Mouse (Mus musculus): Measurements from ENCODE around the gene Pdcd1lg2. TPM values are rescaled to one million over a fixed set of nuclear protein-coding genes. Genes with fewer than 3 reads are reported as not detected.

Pdcd1lg2 gene
- total RNA-seq, 2 experiments from 2014 or later, result not detected

GRCm38 (mm10) chr19:29496001-29496597, 85.4 kb downstream of the Pdcd1lg2 start:
- no peak for DNase-seq (ENCODE audit: low spot score in 2 of 2)

- no peak for DNase-seq (ENCODE audit: low spot score in 2 of 2)
Observed at GRCm38 (mm10) chr19:29496786-29497557, 86.3 kb downstream of the Pdcd1lg2 start.

DNA sequence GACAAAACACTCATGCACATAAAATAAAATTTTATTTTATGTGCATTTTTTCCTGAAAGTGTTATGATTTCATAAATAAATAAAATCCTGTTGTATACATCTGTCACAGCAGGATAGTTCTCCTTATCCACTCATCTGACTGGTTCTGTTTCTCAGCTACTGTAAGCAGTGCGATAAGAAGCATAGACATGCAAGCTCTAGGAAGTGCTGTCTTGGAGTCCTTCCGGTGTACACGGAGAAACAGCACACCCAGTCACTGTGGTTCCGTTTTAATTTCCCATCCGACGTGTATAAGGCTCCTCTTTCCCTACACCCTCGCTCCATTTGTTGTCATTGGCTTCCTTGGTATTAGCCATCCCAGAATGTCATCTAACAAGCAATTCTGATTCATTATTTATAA, 87.2 kb downstream of the Pdcd1lg2 start:
- DNase-seq (ENCODE audit: low spot score in 2 of 2), result no peak

GRCm38 (mm10) chr19:29498842-29499456, 88.2 kb downstream of the Pdcd1lg2 start:
- DNase-seq (ENCODE audit: low spot score in 2 of 2), result no peak

- no peak for DNase-seq (ENCODE audit: low spot score in 2 of 2)
Observed at GRCm38 (mm10) chr19:29500333-29500732, 89.6 kb downstream of the Pdcd1lg2 start.

GRCm38 (mm10) chr19:29501106-29501505, 90.4 kb downstream of the Pdcd1lg2 start:
- no peak for DNase-seq (ENCODE audit: low spot score in 2 of 2)

GRCm38 (mm10) chr19:29501507-29501906, 90.8 kb downstream of the Pdcd1lg2 start:
- DNase-seq (ENCODE audit: low spot score in 2 of 2), result peak; percentile 83 to 90

GRCm38 (mm10) chr19:29504131-29504530, 93.4 kb downstream of the Pdcd1lg2 start:
- DNase-seq (ENCODE audit: low spot score in 2 of 2), result no peak

GRCm38 (mm10) chr19:29505617-29506016, 94.9 kb downstream of the Pdcd1lg2 start:
- DNase-seq (ENCODE audit: low spot score in 2 of 2), result no peak

DNA sequence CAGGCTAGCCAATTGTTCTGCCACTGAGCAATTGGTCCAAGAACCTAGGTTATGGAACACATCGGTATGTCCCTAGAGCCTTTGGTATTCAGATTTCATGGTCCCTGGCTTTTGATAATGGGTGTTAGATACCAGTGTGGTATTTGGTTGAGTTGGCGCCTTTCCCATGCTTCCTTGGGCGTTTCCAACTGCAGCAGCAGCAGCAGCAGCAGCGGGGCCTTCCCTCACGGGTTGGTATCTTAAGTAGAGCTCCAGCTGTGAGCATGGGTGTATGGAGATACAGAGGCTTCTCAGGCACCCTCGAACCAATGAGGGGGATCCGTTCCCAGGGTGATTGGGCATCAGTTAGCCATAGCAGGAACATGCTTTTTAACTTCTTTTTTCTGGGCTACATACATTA, 97.5 kb downstream of the Pdcd1lg2 start:
- no peak for DNase-seq (ENCODE audit: low spot score in 2 of 2)

GRCm38 (mm10) chr19:29509857-29510256, 99.1 kb downstream of the Pdcd1lg2 start:
- DNase-seq (ENCODE audit: low spot score in 2 of 2), result no peak

GRCm38 (mm10) chr19:29511826-29512225, 101.1 kb downstream of the Pdcd1lg2 start:
- no peak for DNase-seq (ENCODE audit: low spot score in 2 of 2)

DNA sequence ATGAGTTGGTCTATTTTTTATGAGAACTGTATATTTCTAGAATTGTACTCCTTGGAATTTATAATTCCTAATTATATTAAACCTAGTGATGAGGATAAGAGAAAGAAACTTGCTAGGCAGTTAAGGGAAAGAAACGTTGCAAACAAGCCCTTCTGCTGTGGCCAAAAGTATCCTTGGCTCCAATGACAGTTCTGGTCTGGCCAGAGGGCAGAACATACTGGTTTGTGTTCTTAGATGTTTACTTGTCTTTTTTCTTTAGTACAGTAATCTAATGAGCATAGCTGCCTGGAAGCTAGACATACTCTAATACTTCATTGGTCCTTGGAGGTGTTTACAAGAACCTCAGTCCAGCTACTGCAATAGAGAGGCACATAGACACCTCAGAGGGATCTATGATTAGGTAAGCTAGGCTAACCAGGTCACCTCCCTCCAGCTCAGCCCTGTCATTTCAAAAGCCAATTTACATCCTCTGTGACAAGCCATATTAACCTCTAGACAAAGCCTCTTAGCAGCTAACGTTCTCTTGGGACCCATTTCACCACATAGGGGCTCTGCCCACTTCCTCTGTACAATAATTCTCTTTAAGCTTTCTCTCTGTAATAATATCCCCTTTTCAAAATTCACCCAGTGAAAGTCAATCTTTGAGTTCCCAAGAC, 102.5 kb downstream of the Pdcd1lg2 start:
- DNase-seq (ENCODE audit: low spot score in 2 of 2), result no peak

DNA sequence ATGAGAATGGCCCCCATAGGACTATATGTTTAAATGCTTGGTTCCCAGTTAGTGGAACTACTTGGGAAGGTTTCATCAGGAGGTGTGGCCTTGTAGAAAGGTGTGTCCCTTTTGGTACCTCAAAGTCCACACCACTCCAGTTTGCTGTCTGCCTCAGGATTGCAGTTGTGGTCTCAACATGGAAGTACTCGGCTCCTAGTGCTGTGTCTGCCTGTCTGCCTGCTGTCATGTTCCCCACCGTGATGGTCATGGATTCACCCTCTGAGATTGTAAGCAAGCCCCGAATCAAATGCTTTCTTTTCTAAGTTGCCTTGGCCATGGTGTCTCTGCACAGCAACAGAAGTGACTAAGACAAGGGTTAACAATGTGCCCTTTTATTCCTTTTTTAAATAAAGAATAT, 103.4 kb downstream of the Pdcd1lg2 start:
- DNase-seq (ENCODE audit: low spot score in 2 of 2), result no peak

GRCm38 (mm10) chr19:29515386-29515785, 104.7 kb downstream of the Pdcd1lg2 start:
- DNase-seq (ENCODE audit: low spot score in 2 of 2), result no peak

DNA sequence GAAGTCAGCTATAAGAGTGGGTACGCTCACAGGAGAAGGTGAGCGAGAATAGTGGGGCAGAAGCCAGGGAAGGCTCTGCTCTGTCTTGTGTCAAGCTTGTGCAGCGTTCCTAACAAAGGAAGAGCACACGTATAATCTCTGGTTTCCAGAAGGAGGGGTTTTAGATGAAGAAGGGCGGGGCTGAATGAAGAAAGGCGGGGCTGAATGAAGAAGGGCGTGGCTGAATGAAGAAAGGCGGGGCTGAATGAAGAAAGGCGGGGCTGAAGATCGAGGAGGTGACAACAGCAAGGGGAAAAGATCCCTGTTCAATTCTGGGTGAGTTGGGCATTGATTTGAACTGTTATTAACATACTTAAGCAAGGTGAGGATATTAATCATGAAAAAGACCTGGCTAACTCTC, 105.3 kb downstream of the Pdcd1lg2 start:
- no peak for DNase-seq (ENCODE audit: low spot score in 2 of 2)

DNA sequence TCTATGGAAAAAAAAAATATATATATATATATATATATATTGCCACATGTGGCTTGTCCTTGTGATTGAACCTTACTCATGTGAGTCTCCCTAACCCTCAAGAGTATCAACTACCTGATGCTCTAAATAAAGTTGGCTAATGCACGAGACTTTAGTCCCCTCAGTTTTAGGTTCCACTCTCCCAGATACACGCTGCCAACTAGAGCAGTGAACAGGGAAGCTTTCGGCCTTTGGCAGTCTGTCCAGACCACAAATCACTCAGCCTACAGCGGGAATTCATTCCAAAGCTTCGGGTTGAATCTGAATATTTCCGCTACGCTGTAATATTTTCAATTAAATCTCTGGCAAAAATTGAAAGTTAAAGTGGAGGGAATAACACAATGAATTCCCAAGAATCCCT, 107.7 kb downstream of the Pdcd1lg2 start:
- DNase-seq (ENCODE audit: low spot score in 2 of 2), result no peak

- DNase-seq (ENCODE audit: low spot score in 2 of 2), result no peak
Observed at GRCm38 (mm10) chr19:29518922-29519321, 108.2 kb downstream of the Pdcd1lg2 start.
